Mouse (Mus musculus): Measurements from ENCODE around the gene Hormad2. TPM values are rescaled to one million over a fixed set of nuclear protein-coding genes. Genes with fewer than 3 reads are reported as not detected.

Gene Hormad2
- polyA plus RNA-seq, 1 experiment from 2014 or later: 0.35 TPM

GRCm38 (mm10) chr11:4336693-4337283 lies 104.1 kb downstream of the Hormad2 start:
- no peaks in the 10 kb centered on the region for H3K27me3 ChIP-seq (replicated peaks; ENCODE audit: control insufficient read depth, insufficient read depth, low read length)
- no peaks in the 10 kb centered on the region for H3K4me1 ChIP-seq (ENCODE audit: control insufficient read depth, insufficient read depth, low read length)
- H3K9me3 ChIP-seq (ENCODE audit: control insufficient read depth, low read length): no peaks in the 10 kb centered on the region
- no peak overlapping the region for H3K9ac ChIP-seq (ENCODE audit: low read depth, low read length)
- H3K27ac ChIP-seq (ENCODE audit: low read length): no peak overlapping the region
- H3K4me2 ChIP-seq (ENCODE audit: low read depth, low read length): no peak overlapping the region
- 77% methylated on average over 8 of the region's 8 CpGs for WGBS
- H3K36me3 ChIP-seq (ENCODE audit: control insufficient read depth, insufficient read depth, low read length): no peaks in the 10 kb centered on the region
- H3K4me3 ChIP-seq (ENCODE audit: low read length): no peak overlapping the region
- no peak for ATAC-seq

GRCm38 (mm10) chr11:4335810-4336692 lies 104.9 kb downstream of the Hormad2 start:
- H3K36me3 ChIP-seq (ENCODE audit: control insufficient read depth, insufficient read depth, low read length): no peaks in the 10 kb centered on the region

GRCm38 (mm10) chr11:4332961-4333360 lies 107.9 kb downstream of the Hormad2 start:
- Histone ChIP-seq H3K9me3 (ENCODE audit: control insufficient read depth, low read length) (no peaks in the 10 kb centered on the region), H3K27me3 (replicated peaks; ENCODE audit: control insufficient read depth, insufficient read depth, low read length) (no peaks in the 10 kb centered on the region), H3K9ac (ENCODE audit: low read depth, low read length) (no peak overlapping the region), H3K4me2 (ENCODE audit: low read depth, low read length) (no peak overlapping the region), H3K4me1 (ENCODE audit: control insufficient read depth, insufficient read depth, low read length) (no peaks in the 10 kb centered on the region), H3K27ac (ENCODE audit: low read length) (no peak overlapping the region), H3K4me3 (ENCODE audit: low read length) (no peak overlapping the region), H3K36me3 (ENCODE audit: control insufficient read depth, insufficient read depth, low read length) (no peaks in the 10 kb centered on the region)
- WGBS: 71% methylated on average over 2 of the region's 2 CpGs
- no peak for ATAC-seq

More at GRCm38 (mm10) chr11:4335810-4336692, 104.9 kb downstream of the Hormad2 start:
- no peak for ATAC-seq
- H3K27ac ChIP-seq (ENCODE audit: low read length): no peak overlapping the region
- no peak overlapping the region for H3K4me3 ChIP-seq (ENCODE audit: low read length)
- 43% methylated on average over 10 of the region's 10 CpGs for WGBS
- H3K9ac ChIP-seq (ENCODE audit: low read depth, low read length): no peak overlapping the region
- H3K4me1 ChIP-seq (ENCODE audit: control insufficient read depth, insufficient read depth, low read length): no peaks in the 10 kb centered on the region
- no peaks in the 10 kb centered on the region for H3K27me3 ChIP-seq (replicated peaks; ENCODE audit: control insufficient read depth, insufficient read depth, low read length)
- no peaks in the 10 kb centered on the region for H3K9me3 ChIP-seq (ENCODE audit: control insufficient read depth, low read length)
- H3K4me2 ChIP-seq (ENCODE audit: low read depth, low read length): no peak overlapping the region

- 68% methylated on average over 3 of the region's 3 CpGs for WGBS
Observed at GRCm38 (mm10) chr11:4328188-4328587, 112.7 kb downstream of the Hormad2 start.

GRCm38 (mm10) chr11:4323481-4323880 lies 117.4 kb downstream of the Hormad2 start:
- Histone ChIP-seq H3K4me1 (ENCODE audit: control insufficient read depth, insufficient read depth, low read length) (no peaks in the 10 kb centered on the region), H3K9me3 (ENCODE audit: control insufficient read depth, low read length) (no peaks in the 10 kb centered on the region), H3K27ac (ENCODE audit: low read length) (no peak overlapping the region), H3K9ac (ENCODE audit: low read depth, low read length) (no peak overlapping the region), H3K27me3 (replicated peaks; ENCODE audit: control insufficient read depth, insufficient read depth, low read length) (no peaks in the 10 kb centered on the region), H3K36me3 (ENCODE audit: control insufficient read depth, insufficient read depth, low read length) (no peaks in the 10 kb centered on the region), H3K4me3 (ENCODE audit: low read length) (no peak overlapping the region), H3K4me2 (ENCODE audit: low read depth, low read length) (no peak overlapping the region)
- 66% methylated on average over 11 of the region's 11 CpGs for WGBS
- no peak for ATAC-seq

More at GRCm38 (mm10) chr11:4328188-4328587, 112.7 kb downstream of the Hormad2 start:
- no peak overlapping the region for H3K4me2 ChIP-seq (ENCODE audit: low read depth, low read length)
- no peak for ATAC-seq
- no peaks in the 10 kb centered on the region for H3K36me3 ChIP-seq (ENCODE audit: control insufficient read depth, insufficient read depth, low read length)
- no peak overlapping the region for H3K4me3 ChIP-seq (ENCODE audit: low read length)
- no peaks in the 10 kb centered on the region for H3K4me1 ChIP-seq (ENCODE audit: control insufficient read depth, insufficient read depth, low read length)
- no peak overlapping the region for H3K9ac ChIP-seq (ENCODE audit: low read depth, low read length)
- no peaks in the 10 kb centered on the region for H3K9me3 ChIP-seq (ENCODE audit: control insufficient read depth, low read length)
- H3K27ac ChIP-seq (ENCODE audit: low read length): no peak overlapping the region
- H3K27me3 ChIP-seq (replicated peaks; ENCODE audit: control insufficient read depth, insufficient read depth, low read length): no peaks in the 10 kb centered on the region

GRCm38 (mm10) chr11:4322943-4323342 lies 118.0 kb downstream of the Hormad2 start:
- Histone ChIP-seq H3K9me3 (ENCODE audit: control insufficient read depth, low read length) (no peaks in the 10 kb centered on the region), H3K4me3 (ENCODE audit: low read length) (no peak overlapping the region), H3K36me3 (ENCODE audit: control insufficient read depth, insufficient read depth, low read length) (no peaks in the 10 kb centered on the region), H3K27me3 (replicated peaks; ENCODE audit: control insufficient read depth, insufficient read depth, low read length) (no peaks in the 10 kb centered on the region), H3K4me2 (ENCODE audit: low read depth, low read length) (no peak overlapping the region), H3K27ac (ENCODE audit: low read length) (no peak overlapping the region), H3K4me1 (ENCODE audit: control insufficient read depth, insufficient read depth, low read length) (no peaks in the 10 kb centered on the region), H3K9ac (ENCODE audit: low read depth, low read length) (no peak overlapping the region)
- ATAC-seq: no peak
- WGBS: 54% methylated on average over 6 of the region's 6 CpGs

DNA sequence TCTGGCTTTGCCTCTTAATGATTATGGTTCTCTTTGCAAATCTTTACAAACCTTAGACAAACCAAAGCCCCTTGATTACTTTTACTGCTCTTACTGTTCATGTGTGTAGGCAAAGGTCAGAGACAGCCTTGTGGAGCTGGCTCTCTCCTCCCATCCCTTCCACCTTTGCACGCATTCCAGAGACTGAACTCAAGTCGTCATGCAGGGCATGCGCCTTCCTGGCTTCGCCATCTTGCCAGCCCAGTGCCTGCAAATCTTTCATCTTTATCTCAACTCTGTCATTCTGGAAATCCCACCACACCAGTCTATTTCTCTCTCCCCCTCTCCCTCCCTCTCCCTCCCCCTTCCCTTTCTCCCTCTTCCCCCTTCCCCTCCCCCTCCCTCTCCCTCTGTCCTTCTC lies 120.0 kb downstream of the Hormad2 start:
- Histone ChIP-seq H3K27me3 (replicated peaks; ENCODE audit: control insufficient read depth, insufficient read depth, low read length) (no peaks in the 10 kb centered on the region), H3K9ac (ENCODE audit: low read depth, low read length) (no peak overlapping the region), H3K4me2 (ENCODE audit: low read depth, low read length) (no peak overlapping the region), H3K4me1 (ENCODE audit: control insufficient read depth, insufficient read depth, low read length) (no peaks in the 10 kb centered on the region), H3K9me3 (ENCODE audit: control insufficient read depth, low read length) (no peaks in the 10 kb centered on the region), H3K27ac (ENCODE audit: low read length) (no peak overlapping the region), H3K36me3 (ENCODE audit: control insufficient read depth, insufficient read depth, low read length) (no peaks in the 10 kb centered on the region), H3K4me3 (ENCODE audit: low read length) (no peak overlapping the region)
- no peak for ATAC-seq
- 47% methylated on average over 4 of the region's 4 CpGs for WGBS

GRCm38 (mm10) chr11:4319212-4319955 lies 121.5 kb downstream of the Hormad2 start:
- Histone ChIP-seq H3K27me3 (replicated peaks; ENCODE audit: control insufficient read depth, insufficient read depth, low read length) (no peaks in the 10 kb centered on the region), H3K4me2 (ENCODE audit: low read depth, low read length) (no peak overlapping the region), H3K9ac (ENCODE audit: low read depth, low read length) (no peak overlapping the region), H3K27ac (ENCODE audit: low read length) (no peak overlapping the region), H3K4me1 (ENCODE audit: control insufficient read depth, insufficient read depth, low read length) (no peaks in the 10 kb centered on the region), H3K36me3 (ENCODE audit: control insufficient read depth, insufficient read depth, low read length) (no peaks in the 10 kb centered on the region), H3K4me3 (ENCODE audit: low read length) (no peak overlapping the region), H3K9me3 (ENCODE audit: control insufficient read depth, low read length) (no peaks in the 10 kb centered on the region)
- ATAC-seq: no peak
- WGBS: 85% methylated on average over 14 of the region's 14 CpGs

DNA sequence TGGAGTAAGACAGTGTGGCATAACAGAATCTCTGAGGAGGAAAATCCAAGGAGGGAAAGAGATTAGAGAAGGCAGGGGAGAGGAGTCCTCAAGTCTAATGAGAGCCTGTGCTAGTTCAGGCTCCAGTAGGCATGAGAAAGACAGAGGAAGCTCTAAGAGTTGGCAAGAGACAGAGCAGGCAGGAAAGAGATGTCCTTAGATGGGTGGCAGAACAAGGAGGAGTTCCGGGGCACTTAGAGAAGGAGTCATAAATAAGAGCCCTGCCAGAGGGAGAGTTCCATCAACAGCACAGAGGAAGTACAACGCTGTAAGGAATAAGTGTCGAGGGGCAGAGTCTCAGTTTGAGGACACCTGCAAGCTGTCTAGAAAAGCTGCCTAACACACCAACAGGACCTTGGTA lies 122.9 kb downstream of the Hormad2 start:
- Histone ChIP-seq H3K27ac (ENCODE audit: low read length) (no peak overlapping the region), H3K27me3 (replicated peaks; ENCODE audit: control insufficient read depth, insufficient read depth, low read length) (no peaks in the 10 kb centered on the region), H3K4me1 (ENCODE audit: control insufficient read depth, insufficient read depth, low read length) (no peaks in the 10 kb centered on the region), H3K4me2 (ENCODE audit: low read depth, low read length) (no peak overlapping the region), H3K9me3 (ENCODE audit: control insufficient read depth, low read length) (no peaks in the 10 kb centered on the region), H3K4me3 (ENCODE audit: low read length) (no peak overlapping the region), H3K36me3 (ENCODE audit: control insufficient read depth, insufficient read depth, low read length) (no peaks in the 10 kb centered on the region), H3K9ac (ENCODE audit: low read depth, low read length) (no peak overlapping the region)
- ATAC-seq: no peak
- 55% methylated on average over 3 of the region's 3 CpGs for WGBS

Measured in intestine, embryonic 16.5 days (tissue).